Mouse (Mus musculus): ENCODE data around the gene Anapc5.

Gene Anapc5

DNA sequence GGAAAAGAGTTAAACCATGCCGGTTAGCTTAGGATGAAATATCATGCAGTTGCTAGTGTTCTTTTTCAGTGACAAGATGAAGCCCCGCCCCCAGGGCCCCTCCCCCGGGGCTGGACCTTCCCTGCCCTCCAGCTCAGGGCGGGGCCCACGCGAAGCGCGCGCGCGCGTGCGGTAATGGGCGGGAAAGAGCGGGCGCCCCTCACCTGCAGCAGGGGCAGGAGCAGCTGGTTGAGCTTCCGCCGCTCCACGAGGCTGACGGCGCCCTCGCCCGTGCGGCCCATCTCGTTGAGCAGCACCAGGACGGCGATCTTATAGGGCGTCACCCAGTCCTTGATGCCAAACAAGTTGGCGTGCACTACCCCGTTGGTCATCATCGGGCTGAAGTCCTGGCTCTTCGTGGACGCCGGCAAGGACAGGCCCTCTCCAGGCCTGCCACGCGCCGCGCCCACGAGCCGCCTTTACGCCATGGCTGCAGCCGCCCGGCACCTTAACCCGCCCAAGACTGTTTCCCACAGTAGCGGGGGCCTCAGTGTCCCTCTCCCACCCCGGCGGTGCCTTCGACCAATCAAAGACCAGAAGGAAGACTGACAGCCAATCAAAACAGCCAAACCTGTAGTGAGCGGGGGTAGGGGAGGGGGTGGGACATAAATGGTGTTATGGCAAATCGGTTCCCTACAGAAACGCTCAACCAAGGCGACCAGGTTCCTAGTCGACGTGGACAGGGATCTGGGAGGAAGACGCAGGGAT lies at the start of gene Anapc5:
TSS of gene Anapc5 (minus strand) at position 563 of the 747 bp plus-strand sequence.
- DNase-seq (ENCODE audit: low read depth): peak; percentile 97

DNA sequence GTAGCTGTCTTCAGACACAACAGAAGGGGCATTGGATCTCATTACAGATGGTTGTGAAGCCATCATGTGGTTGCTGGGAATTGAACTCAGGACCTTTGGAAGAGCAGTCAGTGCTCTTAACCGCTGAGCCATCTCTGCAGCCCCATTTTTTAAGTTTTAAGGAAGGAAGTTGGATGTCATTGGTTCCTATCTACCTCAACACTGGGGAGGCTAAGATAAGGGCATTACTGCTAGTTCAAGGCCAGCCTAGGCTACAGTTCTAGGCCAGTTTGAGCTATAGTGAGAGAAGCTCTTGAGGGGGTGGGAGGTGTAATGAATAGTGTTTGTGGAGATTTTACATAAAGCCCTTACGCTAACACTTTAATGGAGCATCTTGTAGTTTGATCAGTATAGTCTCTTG lies 41.9 kb upstream of the Anapc5 start:
- no peak for DNase-seq (ENCODE audit: low read depth)

GRCm38 (mm10) chr5:122855858-122856257 lies 34.7 kb upstream of the Anapc5 start:
- DNase-seq (ENCODE audit: low read depth): no peak

- no peak for DNase-seq (ENCODE audit: low read depth)
Observed at GRCm38 (mm10) chr5:122852611-122853010, 31.5 kb upstream of the Anapc5 start.

- peak; percentile 37 for DNase-seq (ENCODE audit: low read depth)
Observed at GRCm38 (mm10) chr5:122850319-122851002, 29.3 kb upstream of the Anapc5 start.

- DNase-seq (ENCODE audit: low read depth): peak; percentile 98
Observed at GRCm38 (mm10) chr5:122849521-122850318, 28.6 kb upstream of the Anapc5 start, which contains the start of gene Rnf34. Gene Rnf34, plus strand, starts transcription at chr5:122850048.

- DNase-seq (ENCODE audit: low read depth): no peak
Observed at GRCm38 (mm10) chr5:122843799-122844198, 22.7 kb upstream of the Anapc5 start.

- DNase-seq (ENCODE audit: low read depth): no peak
Observed at GRCm38 (mm10) chr5:122841126-122841525, 20.0 kb upstream of the Anapc5 start.

DNA sequence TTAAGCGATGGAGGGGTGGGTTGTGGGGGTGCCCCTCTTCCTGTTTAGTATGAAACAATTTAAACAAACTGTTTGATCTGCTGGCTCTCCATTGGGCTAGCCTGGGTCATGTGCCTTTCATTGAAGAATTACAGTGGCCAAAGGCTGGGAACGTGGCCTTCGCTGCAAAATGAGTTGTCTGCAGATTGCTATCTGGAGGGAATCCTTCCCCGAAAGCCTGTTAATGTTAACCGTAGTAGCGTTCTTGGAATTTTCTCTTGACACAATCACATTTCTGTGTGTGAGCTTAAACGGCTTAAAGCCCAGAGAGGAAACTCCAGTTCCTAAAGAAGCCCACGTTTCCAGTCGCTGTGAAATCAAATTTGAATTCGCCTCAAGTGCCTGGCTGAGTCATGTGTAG lies 11.9 kb upstream of the Anapc5 start:
- DNase-seq (ENCODE audit: low read depth): no peak

DNA sequence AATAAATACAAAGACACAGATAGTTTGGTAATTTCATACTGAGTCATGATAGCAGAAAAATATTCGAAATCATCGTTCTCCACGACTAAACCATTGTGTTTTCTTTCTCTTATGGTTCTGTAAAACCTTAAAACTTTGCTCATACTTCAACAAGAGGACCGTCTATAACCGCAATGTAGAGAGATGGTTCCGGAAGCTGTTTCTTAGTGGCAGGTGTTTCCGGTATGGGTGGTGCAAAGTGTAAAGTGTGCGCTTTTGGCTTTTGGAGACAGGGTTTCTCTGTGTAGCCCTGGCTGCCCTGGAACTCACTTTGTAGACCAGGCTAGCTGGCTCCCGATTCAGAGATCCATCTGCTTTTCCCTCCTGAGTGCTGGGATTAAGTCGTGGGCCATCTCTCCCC lies 11.4 kb upstream of the Anapc5 start:
- no peak for DNase-seq (ENCODE audit: low read depth)

GRCm38 (mm10) chr5:122825099-122825498 lies 4.0 kb upstream of the Anapc5 start:
- no peak for DNase-seq (ENCODE audit: low read depth)

- DNase-seq (ENCODE audit: low read depth): no peak
Observed at GRCm38 (mm10) chr5:122824450-122824849, 3.3 kb upstream of the Anapc5 start.

GRCm38 (mm10) chr5:122823976-122824375 lies 2.8 kb upstream of the Anapc5 start:
- DNase-seq (ENCODE audit: low read depth): no peak

GRCm38 (mm10) chr5:122822441-122822840 lies 1.3 kb upstream of the Anapc5 start:
- peak; percentile 72 for DNase-seq (ENCODE audit: low read depth)

- no peak for DNase-seq (ENCODE audit: low read depth)
Observed at GRCm38 (mm10) chr5:122821524-122821885, 366 bp upstream of the Anapc5 start.

DNA sequence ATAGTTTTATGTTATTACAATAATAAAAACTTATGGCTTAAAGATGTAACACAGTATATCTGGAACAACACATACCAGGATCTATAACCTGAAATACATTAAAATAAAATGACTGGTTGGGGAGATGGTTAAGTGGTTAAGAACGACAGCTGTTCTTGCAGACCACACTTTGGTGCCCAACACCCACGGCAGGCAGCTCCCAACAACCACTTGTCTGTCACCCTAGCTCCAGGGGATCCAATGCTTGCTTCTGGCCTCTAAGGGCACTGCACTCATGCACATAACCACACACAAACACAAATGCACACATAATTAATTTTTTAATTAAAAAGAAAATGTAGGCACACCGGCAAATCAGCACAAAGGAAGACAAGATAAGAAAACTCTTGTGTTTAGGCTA lies 8.4 kb downstream of the Anapc5 start:
- no peak for DNase-seq (ENCODE audit: low read depth)

DNA sequence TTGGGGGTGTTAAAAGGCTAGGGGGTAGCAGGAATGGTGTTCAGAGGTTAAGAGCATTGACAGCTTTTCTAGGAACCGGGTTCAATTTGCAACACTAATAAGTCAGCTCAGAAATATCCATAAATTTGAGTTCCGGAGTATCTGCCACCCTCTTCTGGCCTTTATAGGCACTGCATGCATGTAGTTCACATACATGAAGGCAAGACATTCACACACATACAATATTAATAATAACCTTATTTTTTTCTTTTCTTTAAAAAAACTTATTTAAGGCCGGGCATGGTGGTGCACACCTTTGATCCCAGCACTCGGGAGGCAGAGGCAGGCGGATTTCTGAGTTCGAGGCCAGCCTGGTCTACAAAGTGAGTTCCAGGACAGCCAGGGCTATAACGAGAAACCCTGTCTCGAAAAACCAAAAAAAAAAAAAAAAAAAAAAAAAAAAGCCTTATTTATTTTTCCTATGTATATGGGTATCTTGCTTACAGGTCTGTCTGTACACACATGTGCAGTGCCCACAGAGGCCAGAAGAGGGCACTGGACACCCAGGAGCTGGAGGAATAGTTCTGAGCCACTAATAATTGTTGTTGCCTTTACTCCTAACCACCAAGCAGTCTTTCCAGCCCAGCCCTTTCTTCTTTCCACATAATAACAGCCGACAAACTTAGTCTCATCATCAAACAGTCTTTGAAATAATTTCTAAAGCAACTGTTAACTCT lies 9.6 kb downstream of the Anapc5 start:
- peak; percentile 84 for DNase-seq (ENCODE audit: low read depth)

- no peak for DNase-seq (ENCODE audit: low read depth)
Observed at GRCm38 (mm10) chr5:122805503-122805902, 15.6 kb downstream of the Anapc5 start.

GRCm38 (mm10) chr5:122802706-122803105 lies 18.4 kb downstream of the Anapc5 start:
- no peak for DNase-seq (ENCODE audit: low read depth)

GRCm38 (mm10) chr5:122801684-122802083 lies 19.5 kb downstream of the Anapc5 start:
- DNase-seq (ENCODE audit: low read depth): no peak

DNA sequence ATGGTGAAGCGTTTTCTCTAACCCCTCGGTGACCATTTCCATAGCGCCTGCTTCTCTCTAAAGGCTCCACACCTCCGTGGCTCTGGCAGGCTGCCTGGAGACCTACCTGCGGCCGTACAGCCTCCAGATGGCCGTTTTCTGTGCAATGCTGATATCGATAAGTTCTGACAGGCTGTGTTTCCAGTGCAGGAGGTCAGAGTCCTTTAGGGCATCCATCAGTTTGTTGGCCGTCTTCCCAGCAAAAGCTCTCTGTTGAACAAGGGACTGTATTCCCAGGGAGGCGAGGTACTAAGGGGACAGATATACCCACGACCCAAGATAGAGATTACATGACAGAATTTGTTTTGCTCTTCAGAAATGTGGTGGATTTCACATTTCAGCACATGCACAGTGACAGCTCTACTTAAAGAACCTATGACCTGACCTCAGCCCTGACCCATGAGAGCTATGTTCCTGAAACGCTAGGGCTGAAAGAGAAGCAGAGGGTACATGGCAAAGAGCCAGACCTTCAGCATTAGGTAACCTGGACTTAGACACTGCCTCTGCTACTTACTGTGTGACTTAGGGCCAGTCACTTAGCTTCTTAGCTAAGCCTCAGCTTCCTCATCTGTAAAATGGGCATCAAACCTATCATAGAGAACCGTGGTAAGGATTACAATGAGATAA lies 20.7 kb downstream of the Anapc5 start:
- DNase-seq (ENCODE audit: low read depth): no peak
